Mouse (Mus musculus) neural tube, embryonic 12.5 days (tissue): ENCODE results near the gene Padi6. TPM values are rescaled to one million over a fixed set of nuclear protein-coding genes. Genes with fewer than 3 reads are reported as not detected.
A peak's percentile ranks its signal among the peaks of the same experiment; 100 is the strongest.

Experiments used
- ATAC-seq: fragments of 200-750 bp; cut with Nextera tagmentation; 2 replicates; pipeline ENCODE4 v1.8.0; 2017; ENCODE audit warnings: low read depth, mild to moderate bottlenecking, moderate TSS enrichment, moderate library complexity; ENCODE audit not compliant: low FRiP score
- H3K27ac ChIP-seq: fragments of 300-500 bp; sonication (generic); 2 replicates; pipeline ENCODE4 v1.5.1; 2016
- H3K27me3 ChIP-seq: fragments of 300-500 bp; sonication (generic); replicated peaks from 2 replicates; pipeline ENCODE4 v1.6.1; 2016; ENCODE audit warnings: mild to moderate bottlenecking
- H3K36me3 ChIP-seq: fragments of 300-500 bp; sonication (generic); 2 replicates; pipeline ENCODE4 v1.6.1; 2016; ENCODE audit warnings: mild to moderate bottlenecking
- H3K4me1 ChIP-seq: fragments of 300-500 bp; sonication (generic); 2 replicates; pipeline ENCODE4 v1.6.1; 2016
- H3K4me2 ChIP-seq: fragments of 300-500 bp; sonication (generic); replicated peaks from 2 replicates; pipeline ENCODE4 v1.6.1; 2016; ENCODE audit warnings: mild to moderate bottlenecking
- H3K4me3 ChIP-seq: fragments of 300-500 bp; sonication (generic); 2 replicates; pipeline ENCODE4 v1.5.1; 2016
- H3K9ac ChIP-seq: fragments of 300-500 bp; sonication (generic); 2 replicates; pipeline ENCODE4 v1.6.1; 2016; ENCODE audit warnings: mild to moderate bottlenecking
- H3K9me3 ChIP-seq: fragments of 300-500 bp; sonication (generic); 2 replicates; pipeline ENCODE4 v1.6.1; 2016; ENCODE audit warnings: mild to moderate bottlenecking
- WGBS: fragments of 180-500 bp; shearing (Covaris S2); methylation state at CpG from one replicate; pipeline ENCODE4 v1.1.7; 2016; 5-methylcytosine and 5-hydroxymethylcytosine counted together
- polyA plus RNA-seq: library from polyadenylated mRNA; unstranded; fragments of >200 nt; fragmentation: Nextera tagmentation; extraction: Ambion mirVana; gene quantifications from 2 replicates; pipeline ENCODE4 v1.2.1, GENCODE M21; 2016

Gene Padi6
- polyA plus RNA-seq, 1 experiment from 2014 or later = not detected

- H3K4me1 ChIP-seq = peaks cover 48% of the 10 kb centered on the region
These were observed 39.7 kb downstream of the Padi6 start for GRCm38 (mm10) chr4:140702611-140703327.

DNA sequence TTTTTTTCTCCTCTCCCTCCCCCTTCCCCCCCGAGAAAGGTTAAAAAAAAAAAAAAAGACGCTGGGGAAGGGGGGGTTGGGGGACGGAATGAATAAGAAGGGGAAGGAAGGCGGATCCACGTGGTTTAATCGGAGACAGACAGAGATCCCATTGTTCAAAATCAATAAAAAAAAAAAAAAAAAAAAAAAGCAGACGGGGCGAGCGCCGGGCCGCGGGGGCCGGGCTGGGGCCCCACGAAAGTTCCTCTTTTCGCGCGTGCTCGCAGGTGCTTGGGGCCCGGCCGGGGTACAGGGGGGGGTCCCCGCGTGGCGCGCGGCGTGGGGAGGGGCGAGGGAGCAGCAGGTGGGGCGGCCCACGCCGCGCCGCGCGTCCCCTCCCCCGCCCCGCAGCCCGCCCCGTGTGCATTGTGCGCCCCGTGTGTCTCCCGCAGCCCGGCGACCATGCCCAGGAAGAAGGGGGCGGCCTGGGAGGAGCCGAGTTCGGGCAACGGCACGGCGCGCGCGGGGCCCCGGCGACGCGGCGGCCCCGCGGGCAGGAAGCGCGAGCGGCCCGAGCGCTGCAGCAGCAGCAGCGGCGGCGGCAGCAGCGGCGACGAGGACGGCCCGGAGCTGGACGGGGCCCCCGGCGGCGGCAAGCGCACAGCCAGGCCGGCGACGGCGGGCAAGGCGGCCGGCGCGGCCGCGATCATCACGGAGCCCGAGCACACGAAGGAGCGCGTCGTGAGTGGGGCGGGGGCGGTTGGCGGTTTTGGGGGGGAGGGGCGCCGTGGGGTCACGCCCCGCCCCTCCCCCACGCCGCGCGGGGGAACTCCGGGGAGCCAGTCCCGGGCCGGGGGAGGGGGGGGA, 40.5 kb downstream of the Padi6 start:
- H3K4me1 ChIP-seq = peaks cover 41% of the 10 kb centered on the region
- H3K36me3 ChIP-seq = peaks cover 32% of the 10 kb centered on the region
- H3K27ac ChIP-seq = peak overlapping the region; percentile 98
- H3K9ac ChIP-seq = peak overlapping the region; percentile 97
- under 1% methylated on average over 86 of the region's 107 CpGs for WGBS
- peak overlapping the region; percentile 94 for H3K4me3 ChIP-seq
- ATAC-seq = no peak
- H3K27me3 ChIP-seq = peaks cover 21% of the 10 kb centered on the region
- peak overlapping the region; percentile 84 for H3K4me2 ChIP-seq
- H3K9me3 ChIP-seq = no peaks in the 10 kb centered on the region

More at GRCm38 (mm10) chr4:140702611-140703327, 39.7 kb downstream of the Padi6 start:
- ATAC-seq = peak; percentile 68; the same call in 1 of the 2 replicates
- H3K27ac ChIP-seq = peak overlapping the region; percentile 98
- H3K36me3 ChIP-seq = peaks cover 39% of the 10 kb centered on the region
- 1% methylated on average over 49 of the region's 68 CpGs for WGBS
- H3K4me2 ChIP-seq = peak overlapping the region; percentile 84
- H3K9me3 ChIP-seq = no peaks in the 10 kb centered on the region
- H3K27me3 ChIP-seq = peaks cover 21% of the 10 kb centered on the region
- H3K9ac ChIP-seq = peak overlapping the region; percentile 97
- H3K4me3 ChIP-seq = peak overlapping the region; percentile 94

- Histone ChIP-seq H3K27me3 (peaks cover 21% of the 10 kb centered on the region), H3K4me1 (peaks cover 41% of the 10 kb centered on the region), H3K9me3 (no peaks in the 10 kb centered on the region), H3K27ac (peak overlapping the region; percentile 98), H3K9ac (peak overlapping the region; percentile 97), H3K36me3 (peaks cover 25% of the 10 kb centered on the region), H3K4me3 (peak overlapping the region; percentile 94), H3K4me2 (peak overlapping the region; percentile 84)
- under 1% methylated on average over 61 of the region's 61 CpGs for WGBS
- ATAC-seq = peak; percentile 78
These were observed 41.3 kb downstream of the Padi6 start for GRCm38 (mm10) chr4:140701049-140701715.

DNA sequence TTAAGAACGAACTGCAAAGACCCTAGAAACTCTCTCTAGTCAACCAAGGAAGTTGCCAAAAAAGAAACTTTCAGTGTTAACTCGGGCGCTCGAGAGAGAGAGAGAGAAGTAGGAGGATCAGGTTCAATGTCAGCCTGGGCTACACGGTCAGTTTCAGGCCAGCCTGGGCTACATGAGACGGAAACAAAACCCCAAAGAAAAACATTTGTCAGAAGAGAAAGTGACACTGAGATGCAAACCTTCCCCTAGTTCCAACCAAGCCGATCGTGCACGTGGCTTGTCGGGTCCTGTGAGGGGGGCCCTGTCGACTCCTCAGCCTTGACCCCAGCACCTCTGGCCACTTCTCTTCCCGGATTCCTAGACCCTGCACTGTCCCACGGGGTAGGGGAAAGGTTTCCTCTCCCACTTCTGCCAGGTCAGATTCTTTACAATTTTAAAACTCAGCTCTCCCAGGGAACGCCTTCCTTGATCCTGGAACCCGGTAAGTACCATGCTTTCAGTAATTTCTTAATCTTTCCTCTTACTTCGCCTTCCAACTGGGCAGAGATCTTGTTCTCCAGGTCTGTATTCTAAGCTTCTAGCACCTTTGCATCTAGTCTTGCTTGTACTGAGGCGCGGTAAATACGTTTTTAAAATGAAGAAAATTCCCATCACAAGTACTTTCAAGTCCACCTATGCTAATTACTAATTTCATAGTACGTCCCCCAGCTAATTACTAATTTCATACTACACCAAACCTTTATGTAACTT, 42.0 kb downstream of the Padi6 start, which contains the start of gene Rcc2:
TSS of gene Rcc2 (plus strand) at position 273 of the 750 bp plus-strand sequence.
- peak within 1 kb of the TSS; percentile 98 for H3K27ac ChIP-seq
- H3K9ac ChIP-seq = peak within 1 kb of the TSS; percentile 97
- WGBS = 8% methylated on average over 20 of the region's 20 CpGs
- H3K36me3 ChIP-seq = peaks cover 17% of the 10 kb centered on the region; the same call in 1 of the 2 replicates
- peaks cover 34% of the 10 kb centered on the region for H3K4me1 ChIP-seq
- H3K4me2 ChIP-seq = peak within 1 kb of the TSS; percentile 84
- peaks cover 21% of the 10 kb centered on the region for H3K27me3 ChIP-seq
- peak within 1 kb of the TSS; percentile 94 for H3K4me3 ChIP-seq
- H3K9me3 ChIP-seq = no peaks in the 10 kb centered on the region
- no peak for ATAC-seq

DNA sequence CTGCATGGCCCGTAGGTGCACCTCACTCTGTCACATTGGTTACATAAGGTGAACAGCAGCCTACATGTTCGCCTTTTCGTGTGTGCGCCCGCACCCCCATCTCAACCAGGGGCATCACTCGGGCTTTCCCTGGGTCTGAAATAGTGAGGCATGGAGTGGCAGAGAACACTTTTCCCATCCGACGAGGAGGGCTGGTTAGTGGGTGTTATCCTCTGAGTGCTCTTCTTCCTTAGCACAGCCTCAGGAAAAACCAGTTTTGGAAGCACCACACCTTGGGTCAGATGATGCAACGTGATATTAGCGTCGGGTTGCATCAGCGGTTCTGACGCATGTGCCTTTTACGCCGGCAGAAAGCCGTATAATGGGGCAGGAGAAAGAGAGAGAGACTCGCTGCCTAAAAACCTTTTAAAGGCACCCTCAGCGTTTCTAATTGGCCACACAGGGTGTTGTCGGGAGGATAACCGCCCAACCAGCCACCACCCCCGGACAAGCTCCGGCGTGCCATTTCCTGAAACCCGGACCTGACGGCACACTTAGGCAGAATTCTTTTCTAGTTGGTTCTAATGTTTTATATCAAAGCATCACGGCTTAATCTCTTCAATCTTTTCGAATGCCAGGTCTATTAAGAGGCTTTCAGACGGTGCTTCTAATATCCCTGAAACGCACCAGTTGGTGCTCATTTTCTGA, 42.9 kb downstream of the Padi6 start:
- peak overlapping the region; percentile 21 for H3K4me3 ChIP-seq
- no peaks in the 10 kb centered on the region for H3K9me3 ChIP-seq
- peaks cover 9% of the 10 kb centered on the region; the same call in 1 of the 2 replicates for H3K36me3 ChIP-seq
- peaks cover 21% of the 10 kb centered on the region for H3K27me3 ChIP-seq
- H3K4me1 ChIP-seq = peaks cover 28% of the 10 kb centered on the region
- peak overlapping the region; percentile 84 for H3K4me2 ChIP-seq
- no peak for ATAC-seq
- H3K9ac ChIP-seq = peak overlapping the region; percentile 36; the same call in 1 of the 2 replicates
- WGBS = 7% methylated on average over 29 of the region's 29 CpGs
- H3K27ac ChIP-seq = no peak overlapping the region

DNA sequence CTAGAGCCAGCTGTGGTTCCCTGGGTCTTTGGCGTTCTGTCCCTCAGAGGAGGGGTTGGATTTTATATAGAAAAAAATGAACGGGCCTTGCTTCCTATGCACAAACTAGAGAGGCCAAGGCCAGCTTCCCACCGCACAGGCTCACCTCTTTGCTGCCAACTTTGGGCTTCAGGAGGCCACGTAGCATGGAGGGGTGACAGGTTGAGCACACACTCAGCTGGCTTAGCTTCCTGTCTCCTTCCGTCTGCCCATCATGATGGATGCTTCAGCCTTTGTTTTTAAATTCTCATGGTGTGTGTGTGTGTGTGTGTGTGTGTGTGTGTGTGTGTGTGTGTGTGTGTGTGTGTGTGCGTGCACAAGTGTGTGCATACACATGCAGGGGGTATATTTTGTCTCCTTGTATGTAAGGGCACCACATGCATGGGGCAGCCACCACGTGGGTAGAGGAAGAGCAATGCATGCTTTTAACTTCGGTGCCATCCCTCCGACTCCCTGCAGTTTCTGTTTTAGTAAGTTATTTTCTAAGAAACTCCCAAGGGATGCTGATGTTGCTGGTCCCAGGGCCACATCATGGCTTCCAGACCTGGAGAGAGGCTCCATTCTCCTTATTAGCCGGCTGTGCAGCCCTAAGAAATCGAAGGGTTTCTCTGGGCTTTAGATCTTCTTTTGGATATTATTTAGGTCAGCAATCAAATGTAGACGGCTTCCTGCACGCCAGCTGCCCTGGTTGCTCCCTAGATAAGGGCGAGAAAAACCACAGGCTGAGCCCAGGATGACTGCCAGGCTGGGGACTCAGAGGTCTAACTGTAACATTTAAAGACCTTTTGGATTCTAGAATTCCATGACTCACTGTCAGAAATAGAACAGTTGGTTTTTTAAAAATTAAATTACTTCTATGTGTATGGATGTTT, 46.5 kb downstream of the Padi6 start:
- no peaks in the 10 kb centered on the region for H3K9me3 ChIP-seq
- H3K4me1 ChIP-seq = peaks cover 16% of the 10 kb centered on the region
- no peak for ATAC-seq
- peaks cover 23% of the 10 kb centered on the region for H3K27me3 ChIP-seq
- H3K27ac ChIP-seq = no peak overlapping the region
- H3K36me3 ChIP-seq = no peaks in the 10 kb centered on the region
- no peak overlapping the region for H3K9ac ChIP-seq
- WGBS = 79% methylated on average over 14 of the region's 14 CpGs
- H3K4me3 ChIP-seq = no peak overlapping the region
- H3K4me2 ChIP-seq = no peak overlapping the region

- peaks cover 19% of the 10 kb centered on the region for H3K27me3 ChIP-seq
- ATAC-seq = no peak
- H3K4me2 ChIP-seq = no peak overlapping the region
- H3K4me3 ChIP-seq = no peak overlapping the region
- no peak overlapping the region for H3K9ac ChIP-seq
- H3K36me3 ChIP-seq = no peaks in the 10 kb centered on the region
- 58% methylated on average over 7 of the region's 7 CpGs for WGBS
- no peak overlapping the region for H3K27ac ChIP-seq
- no peaks in the 10 kb centered on the region for H3K9me3 ChIP-seq
- H3K4me1 ChIP-seq = peaks cover 13% of the 10 kb centered on the region
These were observed 47.3 kb downstream of the Padi6 start for GRCm38 (mm10) chr4:140695146-140695545.

DNA sequence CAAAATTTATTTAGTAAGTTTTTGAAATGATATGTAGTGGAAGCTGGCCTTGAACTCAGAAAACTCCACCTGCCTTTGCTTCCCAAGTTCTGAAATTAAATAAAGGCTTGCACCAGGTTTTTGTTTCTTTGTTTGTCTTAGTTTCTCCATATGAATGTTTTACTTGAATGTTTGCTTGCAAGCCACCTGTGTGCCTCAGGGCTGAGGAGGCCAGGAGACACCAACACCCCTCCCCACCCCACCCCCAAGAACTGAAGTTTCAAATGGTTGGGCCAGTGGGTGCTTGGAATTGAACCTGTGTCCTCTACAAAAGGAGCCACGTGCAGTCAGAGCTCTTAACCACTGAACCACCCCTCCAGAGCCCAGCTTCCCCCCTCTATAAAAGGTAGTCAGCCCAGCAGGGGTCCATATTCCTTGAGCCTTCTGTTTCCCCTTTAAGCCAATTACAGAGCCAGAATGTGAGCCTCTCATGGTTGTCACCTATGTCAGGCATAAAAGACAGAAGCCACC, 47.8 kb downstream of the Padi6 start:
- Histone ChIP-seq H3K4me2 (no peak overlapping the region), H3K27ac (no peak overlapping the region), H3K9me3 (no peaks in the 10 kb centered on the region), H3K36me3 (no peaks in the 10 kb centered on the region), H3K4me1 (peaks cover 8% of the 10 kb centered on the region; the same call in 1 of the 2 replicates), H3K27me3 (peaks cover 17% of the 10 kb centered on the region), H3K9ac (no peak overlapping the region), H3K4me3 (no peak overlapping the region)
- no peak for ATAC-seq
- 12% methylated on average over 1 of the region's 1 CpGs for whole genome bisulfite sequencing

DNA sequence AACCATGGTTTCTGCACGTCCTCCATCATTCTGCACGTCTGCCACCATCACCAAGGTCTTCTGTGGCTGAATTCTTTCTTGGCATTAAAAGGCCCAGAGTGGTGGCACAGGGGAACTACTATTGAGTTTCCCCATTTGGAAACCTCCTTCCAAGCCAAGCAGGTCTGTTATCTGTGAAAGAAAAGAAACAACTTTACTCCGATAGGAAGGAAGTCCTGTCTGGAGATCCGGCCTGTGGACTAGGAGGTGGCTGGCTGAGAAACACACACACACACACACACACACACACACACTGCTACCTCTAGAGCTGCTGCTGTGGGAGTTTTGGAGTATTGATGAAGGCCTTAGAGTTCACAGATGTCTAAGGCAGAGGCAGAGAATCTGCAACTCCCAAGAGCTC, 48.9 kb downstream of the Padi6 start:
- H3K27ac ChIP-seq = no peak overlapping the region
- no peaks in the 10 kb centered on the region for H3K9me3 ChIP-seq
- H3K4me1 ChIP-seq = 0 out of 2 replicates have a peak, but pooled peaks cover 3% of the 10 kb centered on the region
- H3K4me3 ChIP-seq = no peak overlapping the region
- H3K4me2 ChIP-seq = no peak overlapping the region
- no peak for ATAC-seq
- WGBS = 86% methylated on average over 4 of the region's 4 CpGs
- no peak overlapping the region for H3K9ac ChIP-seq
- no peaks in the 10 kb centered on the region for H3K36me3 ChIP-seq
- H3K27me3 ChIP-seq = peaks cover 7% of the 10 kb centered on the region

DNA sequence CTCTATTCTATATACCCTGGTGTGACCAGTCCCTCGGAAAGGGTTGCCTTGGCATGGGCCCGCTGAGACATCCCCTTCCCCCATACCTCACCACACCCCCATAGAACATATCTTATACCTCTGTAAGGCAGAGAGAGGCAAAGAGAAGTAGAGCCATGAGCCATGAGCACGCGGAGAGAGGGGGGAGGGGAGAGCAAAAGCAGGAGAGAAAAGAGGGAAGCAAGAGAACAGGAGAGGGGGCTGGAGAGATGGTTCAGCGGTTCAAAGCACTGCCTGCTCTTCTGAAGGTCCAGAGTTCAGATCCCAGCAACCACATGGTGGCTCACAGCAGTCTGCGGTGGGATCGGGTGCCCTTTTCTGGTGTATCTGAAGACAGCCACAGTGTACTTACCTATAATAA, 51.0 kb downstream of the Padi6 start:
- H3K36me3 ChIP-seq = no peaks in the 10 kb centered on the region
- H3K27ac ChIP-seq = no peak overlapping the region
- no peak for ATAC-seq
- H3K27me3 ChIP-seq = 0 out of 2 replicates have a peak, but pooled peaks cover 2% of the 10 kb centered on the region
- H3K4me3 ChIP-seq = no peak overlapping the region
- no peak overlapping the region for H3K4me2 ChIP-seq
- H3K9me3 ChIP-seq = no peaks in the 10 kb centered on the region
- 0 out of 2 replicates have a peak, but pooled peaks cover 3% of the 10 kb centered on the region for H3K4me1 ChIP-seq
- no peak overlapping the region for H3K9ac ChIP-seq
- 72% methylated on average over 7 of the region's 7 CpGs for WGBS
